Mouse (Mus musculus) cerebellum, adult 9-11 months (tissue): ENCODE data around the gene Slc9c1.
"Not testable (repeated sequence)": the region's sequence is repeated elsewhere in the genome, so short reads cannot be mapped to it uniquely, and the experiment has no call there.

Experiments used
- DNase-seq: peaks from one replicate; pipeline ENCODE4 v3.0.0; 2022

Slc9c1 gene

DNA sequence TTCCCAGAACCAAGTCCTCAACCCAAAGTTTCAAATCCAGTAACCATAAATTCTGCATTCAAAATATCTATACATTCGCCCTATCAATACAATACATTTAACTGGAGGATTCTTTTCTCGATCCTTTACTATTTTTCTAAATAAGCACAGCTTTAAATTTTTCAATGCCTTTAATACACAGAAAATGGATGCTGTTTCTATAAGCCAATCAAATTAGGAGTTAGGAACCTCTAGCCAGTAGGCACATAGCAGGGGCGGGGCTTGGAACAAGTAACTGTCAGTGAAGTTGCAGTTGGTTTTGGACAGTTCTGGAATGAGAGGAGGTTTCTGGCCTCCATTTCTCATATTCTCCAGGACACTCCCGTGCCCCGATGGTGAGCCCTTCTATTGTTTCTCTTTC, at the start of gene Slc9c1:
Gene Slc9c1 (plus strand): TSS at position 301 of the 400 bp plus-strand sequence.
- no peak for DNase-seq

GRCm38 (mm10) chr16:45492927-45493326, 42.2 kb upstream of the Slc9c1 start, which contains the start of gene Gm609:
Gm609 (minus strand) TSS chr16:45492969.
- DNase-seq = no peak

DNA sequence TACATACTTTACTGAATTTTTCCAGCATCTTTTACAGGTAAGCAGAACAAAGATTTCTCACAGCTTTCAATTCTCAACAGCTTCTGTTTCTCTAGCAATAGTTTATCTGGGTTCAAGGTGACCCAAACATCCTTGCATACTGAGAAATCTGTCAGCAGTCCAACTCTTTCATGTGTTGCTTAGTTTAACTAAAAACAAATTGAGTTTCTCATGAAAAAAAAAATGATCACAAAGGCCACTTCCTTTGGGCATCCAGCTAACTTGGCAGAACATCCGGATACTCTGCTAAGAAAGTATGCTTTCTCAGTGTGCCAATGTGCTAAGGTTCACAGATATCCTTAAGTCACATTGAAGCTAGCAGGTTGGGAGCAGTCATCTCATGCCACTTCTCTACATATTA, 39.8 kb upstream of the Slc9c1 start:
- DNase-seq = no peak

DNA sequence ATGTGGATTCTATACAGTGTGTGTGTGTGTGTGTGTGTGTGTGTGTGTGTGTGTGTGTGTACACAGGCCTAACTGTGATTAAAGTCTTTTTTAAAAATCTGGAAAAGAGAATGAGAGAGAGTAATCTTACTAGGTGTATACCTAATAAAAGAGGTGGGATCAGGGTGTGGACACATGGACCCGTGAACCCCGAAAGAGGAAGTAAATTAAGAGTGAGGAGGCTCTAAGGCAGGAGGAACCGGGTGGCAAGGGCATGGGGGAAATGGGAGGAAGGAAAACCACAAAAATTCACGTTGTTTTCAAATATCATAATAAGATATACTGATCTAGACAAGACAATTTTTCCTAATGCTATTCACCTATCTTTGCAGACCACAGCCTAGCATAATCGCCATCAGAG, 9.6 kb upstream of the Slc9c1 start:
- no peak for DNase-seq

DNA sequence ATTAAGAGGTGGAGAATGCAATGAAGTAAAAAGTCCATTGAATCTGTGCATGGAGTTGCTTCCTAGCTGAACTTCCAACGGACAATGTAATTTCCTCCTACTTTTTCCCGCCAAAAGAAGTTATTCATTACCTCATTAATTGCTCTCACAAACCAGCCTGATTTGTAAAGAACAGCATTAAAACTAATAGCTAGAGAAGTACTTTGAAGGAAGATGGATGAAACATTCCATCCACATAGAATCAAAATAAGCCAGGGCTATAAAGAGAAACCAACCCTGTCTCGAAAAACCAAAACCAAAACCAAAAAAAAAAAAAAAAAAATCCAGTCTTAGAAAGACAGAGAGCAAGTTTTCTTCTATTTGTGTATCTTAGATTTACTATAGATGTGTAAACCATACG, 3.2 kb upstream of the Slc9c1 start, which contains the start of gene Gm17783:
Gene Gm17783 (minus strand): TSS at position 101 of the 400 bp plus-strand sequence.
- DNase-seq = no peak

- DNase-seq = not testable (repeated sequence)
Measured at GRCm38 (mm10) chr16:45538342-45538741, 3.2 kb downstream of the Slc9c1 start.

GRCm38 (mm10) chr16:45542108-45542507, 7.0 kb downstream of the Slc9c1 start:
- no peak for DNase-seq

- no peak for DNase-seq
Measured at GRCm38 (mm10) chr16:45544341-45544740, 9.2 kb downstream of the Slc9c1 start.

- no peak for DNase-seq
Measured at GRCm38 (mm10) chr16:45547982-45548381, 12.9 kb downstream of the Slc9c1 start.

GRCm38 (mm10) chr16:45551579-45551978, 16.5 kb downstream of the Slc9c1 start:
- no peak for DNase-seq

- no peak for DNase-seq
Measured at GRCm38 (mm10) chr16:45561747-45562146, 26.6 kb downstream of the Slc9c1 start.

- no peak for DNase-seq
Measured at GRCm38 (mm10) chr16:45572307-45572706, 37.2 kb downstream of the Slc9c1 start.

- no peak for DNase-seq
Measured at GRCm38 (mm10) chr16:45579883-45580282, 44.8 kb downstream of the Slc9c1 start.

DNA sequence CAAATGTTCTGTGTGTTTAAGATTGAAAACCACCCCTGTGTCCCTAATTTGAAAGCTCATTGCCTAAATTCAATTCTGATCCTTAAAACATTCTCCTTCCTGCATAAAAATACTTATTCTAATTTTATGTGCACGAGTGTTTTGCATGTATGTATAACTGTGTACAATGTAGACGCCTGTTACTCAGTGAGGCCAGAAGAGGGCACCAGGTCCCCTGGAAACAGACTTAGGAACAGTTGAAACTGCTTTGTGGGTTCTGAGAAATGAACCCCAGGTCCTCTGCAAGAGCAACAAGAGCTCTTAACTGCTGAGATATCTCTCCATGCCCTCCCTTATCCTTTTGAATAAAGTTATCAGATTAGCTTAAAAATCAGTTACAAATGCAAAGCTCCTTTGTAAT, 47.4 kb downstream of the Slc9c1 start:
- no peak for DNase-seq

DNA sequence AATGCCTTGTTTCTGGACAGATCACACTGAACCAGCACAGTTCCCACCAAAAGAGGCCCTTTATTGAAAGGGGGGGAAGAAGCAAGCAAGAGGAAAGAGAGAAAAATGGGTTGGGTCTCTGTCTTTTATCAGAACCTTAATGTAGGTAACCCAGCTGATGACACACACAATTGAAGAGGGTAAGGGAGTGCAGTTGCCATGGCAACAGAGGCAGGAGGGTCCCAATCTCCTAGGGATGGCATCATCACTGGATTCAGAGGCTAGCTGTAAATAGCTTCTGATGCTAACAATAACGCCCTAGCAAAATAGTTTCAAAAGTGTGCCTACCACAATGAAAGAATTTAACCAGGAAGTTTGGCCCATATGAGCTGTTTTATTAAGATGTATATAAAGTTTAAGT, 58.5 kb downstream of the Slc9c1 start:
- DNase-seq = no peak

DNA sequence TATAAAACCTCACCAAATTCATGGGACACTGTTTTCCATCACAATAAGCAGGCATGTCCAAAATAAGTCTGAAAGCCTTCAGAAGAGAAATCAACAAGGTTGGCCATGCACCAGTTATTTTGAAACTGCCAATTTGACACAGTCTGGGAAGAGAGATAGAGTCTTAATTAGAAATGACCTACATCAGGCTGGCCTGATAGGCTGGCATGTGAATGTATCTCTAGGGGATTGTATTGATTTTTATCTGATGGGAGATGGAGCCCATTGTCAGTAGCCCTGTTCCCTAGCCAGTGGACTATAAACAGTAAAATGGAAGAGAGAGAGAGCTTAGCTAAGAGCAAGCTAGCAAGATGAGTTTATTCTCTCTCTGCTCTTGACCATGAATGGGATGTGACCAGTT, 60.4 kb downstream of the Slc9c1 start:
- DNase-seq = no peak

DNA sequence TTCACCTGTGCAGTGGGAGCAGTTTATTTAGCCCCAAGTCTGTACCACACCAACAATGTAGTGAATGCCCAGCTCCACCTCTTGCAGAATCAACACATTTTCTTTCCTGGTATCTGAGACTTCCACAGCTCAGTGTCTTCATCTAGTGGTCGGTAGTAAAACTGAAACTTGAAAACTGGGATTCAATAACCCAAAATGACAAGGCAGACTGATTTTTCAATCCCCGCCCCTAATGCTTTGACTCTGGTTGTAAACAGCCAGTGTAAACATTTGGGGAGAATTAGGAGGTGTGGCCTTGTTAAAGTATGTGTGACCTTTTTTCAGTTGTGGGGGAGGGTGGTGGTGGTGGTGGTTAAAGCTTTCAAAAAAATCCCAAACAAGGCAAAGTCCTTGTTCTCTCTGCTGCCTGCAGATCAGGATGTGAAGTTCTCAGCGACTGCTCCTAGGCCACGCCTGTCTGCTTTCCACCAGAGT, 73.4 kb downstream of the Slc9c1 start:
- DNase-seq = no peak

DNA sequence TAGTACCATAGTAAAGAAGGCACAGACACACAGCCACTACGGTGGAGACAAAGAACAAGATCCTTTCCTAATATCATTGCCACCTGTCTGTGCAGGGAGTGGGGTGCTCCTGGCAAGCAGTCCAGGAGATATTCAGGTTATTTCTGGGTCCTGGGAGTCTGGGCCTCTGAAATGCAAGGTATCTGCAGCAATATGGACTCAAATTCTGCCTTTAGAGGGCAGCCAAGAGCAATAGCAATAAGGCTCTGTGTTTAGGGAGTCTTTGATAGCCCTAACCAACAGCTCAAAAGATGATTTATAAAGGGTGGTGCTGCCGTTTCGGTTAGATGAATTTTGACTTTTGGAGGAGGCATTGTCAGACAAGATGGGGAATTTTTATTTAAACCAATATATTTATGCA, 74.2 kb downstream of the Slc9c1 start:
- no peak for DNase-seq

- no peak for DNase-seq
Measured at GRCm38 (mm10) chr16:45610267-45610666, 75.2 kb downstream of the Slc9c1 start, which contains the start of gene Gcsam. Gcsam (plus strand) TSS chr16:45610380.

DNA sequence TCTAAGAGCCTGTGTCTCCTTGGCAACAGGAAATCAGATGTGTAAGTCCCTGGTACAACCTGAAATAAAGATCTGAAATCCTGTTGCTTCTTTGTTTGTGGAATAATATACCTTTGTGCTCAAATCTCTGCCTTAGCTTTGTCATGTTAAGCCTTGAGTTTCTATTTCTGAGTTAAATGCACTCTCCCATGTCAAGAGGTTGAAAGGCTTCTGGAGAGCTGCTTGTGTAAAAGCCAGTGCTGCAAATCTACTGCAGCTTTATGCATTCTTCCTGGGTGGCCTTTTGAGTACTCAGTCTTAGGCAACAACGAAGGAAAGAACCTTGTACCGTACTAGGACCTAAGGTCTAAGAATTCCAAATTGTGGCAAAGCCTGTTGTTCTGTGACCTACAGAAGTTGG, 78.1 kb downstream of the Slc9c1 start:
- no peak for DNase-seq

GRCm38 (mm10) chr16:45615944-45616343, 80.8 kb downstream of the Slc9c1 start:
- no peak for DNase-seq

DNA sequence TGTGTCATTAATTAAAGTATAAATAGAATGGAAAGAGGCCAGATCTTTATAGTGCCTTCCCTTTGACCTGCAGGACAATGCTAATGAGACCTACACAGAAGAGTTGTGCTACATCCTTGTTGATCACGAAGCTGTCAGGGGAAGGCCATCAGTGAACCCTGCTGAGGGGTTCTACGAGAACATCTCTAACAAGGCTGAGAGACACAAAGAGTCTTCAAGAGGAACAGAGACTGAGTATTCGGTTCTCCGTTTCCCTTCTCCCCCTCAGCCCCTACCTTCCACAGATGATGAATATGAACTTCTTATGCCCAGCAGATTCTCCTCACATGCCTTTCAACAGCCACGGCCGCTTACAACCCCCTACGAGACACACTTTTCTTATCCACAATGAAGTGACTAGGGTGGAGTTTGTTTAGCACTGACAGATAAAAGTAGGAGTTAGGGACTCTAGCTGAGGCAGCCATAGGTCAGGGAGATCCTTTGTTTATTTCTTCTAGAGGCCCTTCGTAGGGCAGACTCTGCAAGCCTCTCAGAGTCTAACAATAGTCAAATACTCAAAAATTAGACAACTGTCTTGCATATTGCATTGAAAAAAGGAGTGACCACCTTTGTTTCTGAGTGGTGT, 84.8 kb downstream of the Slc9c1 start:
- no peak for DNase-seq

DNA sequence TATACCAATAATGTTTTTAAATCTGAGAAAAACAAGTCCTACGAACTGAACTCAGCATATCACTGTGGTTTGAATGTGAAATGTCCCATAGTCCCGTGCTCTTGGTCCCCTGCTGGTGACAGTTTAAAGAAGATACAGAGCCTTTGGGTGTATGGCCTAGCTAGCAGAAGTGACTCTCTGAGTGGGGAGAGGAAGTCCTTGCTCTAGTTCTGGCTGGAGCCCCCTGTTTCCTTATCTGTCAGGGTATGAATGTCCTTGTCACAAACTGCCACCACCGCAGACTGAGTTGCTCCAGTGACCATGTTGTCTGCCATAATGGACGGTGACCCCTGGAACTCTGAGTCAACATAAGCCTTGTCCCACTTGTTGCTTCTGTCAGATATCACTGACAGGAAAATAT, 88.1 kb downstream of the Slc9c1 start:
- no peak for DNase-seq

DNA sequence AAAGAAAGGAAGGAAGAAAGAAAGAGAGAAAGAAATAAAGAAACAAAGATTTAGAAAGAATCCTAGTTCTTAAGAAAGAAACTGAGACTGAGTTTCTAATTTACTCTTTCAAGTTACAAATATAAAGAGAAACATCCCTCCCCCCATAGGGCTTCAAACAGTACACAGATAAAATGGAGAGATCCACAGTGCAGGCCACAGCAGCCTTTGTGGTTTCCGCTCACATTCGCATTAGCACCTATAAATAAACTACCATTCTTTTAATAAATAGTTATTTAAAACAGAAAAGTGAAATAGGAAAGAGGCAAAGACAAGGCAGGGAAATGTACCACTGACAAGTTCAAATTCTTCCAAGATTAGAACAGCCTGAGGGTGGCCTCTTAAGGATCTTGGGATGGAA, 89.7 kb downstream of the Slc9c1 start:
- no peak for DNase-seq

- DNase-seq = no peak
Measured at GRCm38 (mm10) chr16:45625342-45625741, 90.2 kb downstream of the Slc9c1 start.
